Mouse (Mus musculus) Muller cell, postnatal 12 days (primary cell): Measurements from ENCODE around the gene Cpn1.

ENCODE experiments used
- DNase-seq: peaks from one replicate; pipeline ENCODE4 v3.0.0-alpha.2; 2015; ENCODE audit errors: inconsistent ontology term

Cpn1 gene

DNA sequence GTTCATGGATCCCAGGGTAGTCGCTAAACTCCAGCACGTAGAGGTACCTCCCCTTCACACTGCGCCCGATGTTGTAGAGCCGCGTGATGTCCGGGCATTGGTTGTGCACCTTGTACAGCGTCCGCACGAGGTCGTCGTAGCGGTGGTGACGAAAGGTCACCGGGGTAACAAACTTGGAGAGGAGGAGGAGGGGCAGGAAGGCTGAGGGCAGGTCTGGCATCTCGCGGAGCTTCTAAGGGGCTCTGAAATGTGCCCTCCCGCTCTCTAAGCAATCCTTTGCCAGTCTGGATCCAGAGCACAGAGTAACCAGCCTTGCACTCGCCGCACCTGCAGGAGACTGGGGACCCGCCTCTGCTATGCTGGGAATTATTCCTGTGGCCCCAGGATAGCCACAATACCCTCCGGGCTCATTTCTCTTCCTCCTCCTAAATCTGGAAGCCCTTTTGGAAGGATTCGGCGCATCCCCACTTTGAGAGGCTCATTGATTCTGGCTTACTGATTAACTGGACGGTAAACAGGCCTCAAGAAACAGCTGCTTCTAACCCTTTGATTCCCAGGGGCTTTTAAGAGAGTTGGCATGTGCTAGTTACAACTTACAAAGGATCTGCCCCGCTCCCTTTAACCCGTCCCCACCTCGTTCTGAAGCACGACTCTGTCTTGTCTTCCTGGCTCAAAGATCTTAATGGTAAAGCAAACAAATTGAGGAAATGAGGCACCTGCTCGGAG lies at the start of gene Cpn1:
Cpn1 (minus strand) TSS at position 488 of the 726 bp plus-strand sequence.
- DNase-seq = no peak

DNA sequence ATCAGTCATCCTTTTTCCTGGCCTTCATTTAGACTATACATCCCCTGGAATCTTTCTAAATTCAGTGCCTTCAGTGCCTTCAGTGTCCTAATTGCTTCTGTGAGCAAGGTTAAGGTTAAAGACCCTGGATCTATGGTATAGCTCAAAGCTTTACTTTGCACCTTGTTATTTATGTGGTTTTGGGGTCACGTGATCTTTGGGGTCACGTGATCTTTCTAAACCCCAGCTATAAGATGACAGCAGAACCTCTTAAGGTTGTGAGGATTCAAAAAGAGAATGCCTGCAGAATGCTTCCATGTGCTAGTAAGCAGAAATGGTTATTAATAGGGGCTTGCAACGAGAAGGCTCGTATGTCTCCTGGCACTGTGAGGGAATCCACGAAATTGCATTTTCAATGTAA lies 47.0 kb upstream of the Cpn1 start:
- DNase-seq = no peak

DNA sequence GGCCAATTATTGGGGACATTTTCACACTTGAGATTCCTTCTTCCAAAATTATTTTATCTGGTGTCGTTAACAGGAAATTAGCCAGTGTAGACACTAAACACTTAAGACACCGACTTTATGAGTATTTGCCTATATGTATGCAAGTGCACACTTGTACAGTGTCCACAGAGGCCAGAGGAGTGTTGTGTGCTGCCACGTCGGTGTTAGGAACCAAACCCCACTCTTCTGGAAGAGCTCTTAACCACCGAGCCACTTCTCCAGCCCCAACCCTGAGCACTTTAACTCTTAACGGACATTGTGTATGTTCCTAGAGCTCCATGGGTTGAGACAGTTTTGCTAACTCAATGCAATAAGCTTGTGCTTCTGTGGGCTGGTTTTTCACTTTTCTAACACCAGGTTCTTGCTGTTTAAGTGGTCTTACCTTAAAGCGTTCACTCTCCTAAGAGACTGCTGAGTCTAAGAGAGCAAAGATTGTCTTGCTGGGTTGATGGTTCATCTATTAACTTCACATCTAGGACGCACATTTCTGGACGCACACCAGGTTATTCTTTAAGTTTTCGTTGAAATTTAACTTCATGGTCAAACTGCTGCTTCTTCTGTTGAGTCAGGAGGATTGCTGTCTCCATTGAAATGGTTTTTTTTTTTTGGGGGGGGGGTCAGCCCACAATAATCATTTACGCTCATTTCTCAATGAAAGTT lies 45.8 kb upstream of the Cpn1 start:
- no peak for DNase-seq

DNA sequence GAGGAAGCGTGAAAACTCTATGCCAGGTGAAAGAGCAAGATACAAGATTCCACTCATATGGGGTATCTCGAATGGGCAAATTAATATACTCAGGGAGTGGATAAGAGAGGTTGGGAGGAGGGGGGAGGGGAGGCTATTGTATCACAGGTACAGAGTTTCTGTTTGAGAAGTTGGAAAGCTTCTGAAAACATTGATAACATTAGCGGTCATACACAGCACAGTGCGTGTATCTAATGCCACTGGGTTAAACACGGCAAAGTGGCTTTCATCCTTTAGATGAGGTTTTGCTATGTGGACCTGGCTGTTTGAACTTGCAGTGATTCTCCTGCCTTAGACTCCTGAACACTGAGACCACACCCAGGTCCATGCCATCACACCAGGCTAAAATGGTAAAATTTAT lies 43.7 kb upstream of the Cpn1 start:
- DNase-seq = no peak

DNA sequence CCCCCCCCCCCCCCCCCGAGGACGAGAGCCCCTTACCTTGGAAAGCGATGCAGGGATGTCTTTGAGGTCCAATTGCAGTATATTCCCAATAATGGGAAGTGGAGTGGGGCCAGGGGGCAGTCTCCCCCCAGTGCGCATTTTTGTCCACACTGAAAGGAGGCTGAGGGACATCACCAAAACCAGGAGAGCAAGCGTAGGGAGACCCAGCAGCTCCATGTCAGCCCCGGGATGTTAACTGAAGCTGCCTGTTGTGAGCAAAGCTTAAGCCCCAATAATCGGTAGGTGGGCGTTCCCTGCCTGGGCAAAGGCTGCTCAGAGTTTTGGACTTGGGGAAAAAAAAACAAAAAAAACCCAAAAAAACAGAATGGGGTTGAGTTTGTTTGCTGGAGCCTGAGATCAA lies 42.6 kb upstream of the Cpn1 start, which contains the start of gene Cyp2c23:
Cyp2c23 (minus strand) TSS at position 237 of the 400 bp plus-strand sequence.
- no peak for DNase-seq

DNA sequence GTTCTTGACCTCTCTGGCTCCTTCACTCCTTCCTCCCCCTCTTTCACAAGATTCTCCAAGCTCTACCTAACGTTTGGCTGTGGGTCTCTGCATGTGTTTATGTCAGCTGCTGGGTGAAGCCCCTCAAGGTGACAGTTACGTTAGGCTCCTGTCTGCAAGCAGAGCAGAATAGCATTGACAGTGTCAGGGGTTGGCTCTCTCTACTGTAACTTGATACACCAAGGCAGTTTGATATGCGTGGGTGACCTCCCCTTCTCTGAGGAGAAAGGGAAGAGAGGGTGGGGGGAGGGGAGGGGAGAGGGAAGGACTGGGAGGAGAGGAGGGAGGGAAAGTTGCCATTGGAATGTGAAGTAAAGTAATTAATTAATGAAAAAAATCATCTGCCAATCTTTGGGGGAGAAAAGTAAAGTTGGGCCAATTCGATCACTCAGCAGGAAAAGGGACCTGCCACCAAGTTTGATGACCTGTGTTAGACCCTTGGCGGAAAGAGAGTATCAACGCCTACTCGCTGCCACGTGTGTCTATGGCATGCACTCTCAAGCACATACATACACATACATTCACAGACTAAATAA lies 40.7 kb upstream of the Cpn1 start:
- DNase-seq = peak; percentile 7

DNA sequence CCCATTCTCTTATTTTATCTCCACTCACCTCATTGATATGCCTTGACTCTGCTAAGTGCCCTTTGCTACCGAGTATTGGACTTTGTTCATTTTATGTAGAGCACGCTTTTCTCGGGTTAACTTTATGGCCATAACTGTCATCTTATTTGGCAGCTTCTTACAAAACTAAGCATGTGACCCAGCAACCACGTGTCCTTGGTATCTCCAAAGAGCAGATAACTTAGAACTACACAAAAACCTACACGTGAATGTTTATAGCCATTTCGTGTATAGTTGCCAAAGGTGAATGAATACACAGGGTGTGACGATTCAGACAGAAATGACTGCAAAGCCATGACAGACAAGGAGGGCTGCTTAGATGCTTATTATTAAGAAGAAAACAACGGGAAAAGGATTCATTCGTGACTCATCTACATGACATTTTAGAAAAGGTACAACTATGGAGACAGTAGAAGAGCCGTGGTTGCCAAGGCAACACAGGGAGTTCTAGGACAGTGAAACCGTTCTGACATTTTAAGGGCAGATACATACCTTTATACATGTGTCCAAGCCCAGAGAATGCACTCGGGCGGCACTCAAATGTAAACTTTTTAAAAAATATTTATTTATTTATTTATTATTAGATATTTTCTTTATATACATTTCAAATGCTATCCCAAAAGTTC lies 38.7 kb upstream of the Cpn1 start:
- no peak for DNase-seq

DNA sequence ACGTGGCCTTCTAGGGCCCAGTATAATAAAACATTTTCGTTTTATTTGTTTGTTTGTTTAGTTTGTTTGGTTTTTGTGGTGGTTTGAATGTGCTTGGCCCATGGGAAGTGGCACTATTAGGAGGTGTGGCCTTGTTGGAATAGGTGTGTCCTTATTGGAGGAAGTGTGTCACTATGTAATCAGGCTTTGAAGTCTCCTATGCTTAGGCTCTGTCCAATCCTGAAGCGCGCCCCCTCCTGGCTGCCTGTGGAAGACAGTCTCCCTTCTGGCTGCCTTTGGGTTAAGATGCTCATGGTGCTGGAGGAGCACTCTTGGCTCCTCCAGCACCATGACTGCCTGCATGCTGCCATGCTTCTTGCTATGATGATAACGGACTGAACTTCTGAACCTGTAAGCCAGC lies 36.7 kb upstream of the Cpn1 start:
- DNase-seq = no peak

DNA sequence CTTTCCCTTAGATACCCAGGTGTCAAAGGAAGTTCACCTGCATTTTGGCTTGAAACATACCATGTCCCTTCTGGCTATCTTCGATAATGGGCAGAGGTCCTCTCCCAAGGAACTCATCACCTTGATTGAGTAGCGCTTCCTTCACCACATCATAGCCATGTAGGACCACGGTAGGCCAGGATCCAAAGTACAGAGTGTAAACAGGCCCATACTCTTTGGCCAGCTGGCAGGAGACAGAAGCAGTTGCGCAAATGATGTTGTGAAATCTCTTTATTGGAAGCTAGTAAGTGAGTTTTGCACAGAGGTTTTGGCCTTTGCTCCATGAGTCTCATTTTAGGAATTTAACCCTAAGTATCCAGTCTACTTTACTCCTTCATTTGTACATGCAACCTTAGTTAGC lies 35.1 kb upstream of the Cpn1 start:
- peak; percentile 47 for DNase-seq

DNA sequence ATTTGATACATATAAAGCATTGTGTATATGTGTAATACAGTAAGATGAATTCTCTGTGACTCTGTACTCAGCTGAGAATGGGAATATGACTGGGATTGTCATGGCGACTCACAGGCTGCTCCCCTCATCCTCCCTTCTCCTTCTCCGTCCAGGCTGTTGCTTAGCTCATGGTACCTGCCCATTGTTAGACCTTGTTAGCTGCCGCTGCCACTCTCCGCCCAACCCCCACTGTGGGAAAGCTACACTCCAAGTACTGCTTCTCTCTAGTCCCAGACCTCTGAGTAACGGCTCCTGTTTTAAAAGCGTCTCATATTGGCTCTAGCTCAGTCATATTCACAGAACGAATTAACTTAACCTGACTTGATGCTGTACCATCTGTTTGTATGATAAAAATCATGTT lies 33.4 kb upstream of the Cpn1 start:
- DNase-seq = no peak

DNA sequence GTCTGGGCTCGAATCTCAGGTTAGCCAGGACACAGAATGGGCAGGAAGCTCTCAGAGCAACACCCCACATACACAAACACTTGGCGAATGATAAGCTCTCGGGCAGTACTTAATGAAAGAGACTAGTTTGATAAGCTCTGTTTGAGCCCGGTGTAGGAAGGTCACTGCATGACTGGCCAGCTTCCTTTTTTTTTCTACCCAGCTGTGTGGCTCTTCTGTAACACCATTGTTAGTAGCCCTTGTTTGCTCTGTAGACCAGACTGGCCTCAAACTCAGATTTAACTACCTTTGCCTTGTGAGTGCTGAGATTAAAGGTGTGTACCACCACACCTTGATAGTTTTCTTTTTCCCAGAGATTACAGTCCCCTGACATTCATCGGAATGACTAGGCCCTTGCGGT lies 27.5 kb upstream of the Cpn1 start:
- no peak for DNase-seq

DNA sequence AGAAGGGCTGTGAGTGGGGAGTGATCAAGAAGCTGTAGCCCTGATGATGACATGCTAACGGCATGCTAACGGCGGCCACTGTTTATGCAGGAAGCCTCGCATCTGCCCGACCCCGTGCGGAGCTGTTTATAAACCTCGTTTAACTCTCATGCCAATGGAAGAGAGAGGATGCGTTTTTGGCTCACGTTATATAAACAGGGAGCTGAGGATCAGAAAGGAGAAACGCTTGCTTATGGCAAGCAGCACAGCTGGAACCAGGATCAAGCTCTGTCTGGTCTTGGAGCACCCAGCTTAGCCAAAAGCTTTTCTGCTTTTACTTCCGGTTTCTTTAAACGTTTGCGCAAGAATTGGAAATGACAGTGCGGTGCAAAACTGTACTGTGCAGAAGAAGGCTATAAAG lies 22.4 kb upstream of the Cpn1 start:
- DNase-seq = no peak

DNA sequence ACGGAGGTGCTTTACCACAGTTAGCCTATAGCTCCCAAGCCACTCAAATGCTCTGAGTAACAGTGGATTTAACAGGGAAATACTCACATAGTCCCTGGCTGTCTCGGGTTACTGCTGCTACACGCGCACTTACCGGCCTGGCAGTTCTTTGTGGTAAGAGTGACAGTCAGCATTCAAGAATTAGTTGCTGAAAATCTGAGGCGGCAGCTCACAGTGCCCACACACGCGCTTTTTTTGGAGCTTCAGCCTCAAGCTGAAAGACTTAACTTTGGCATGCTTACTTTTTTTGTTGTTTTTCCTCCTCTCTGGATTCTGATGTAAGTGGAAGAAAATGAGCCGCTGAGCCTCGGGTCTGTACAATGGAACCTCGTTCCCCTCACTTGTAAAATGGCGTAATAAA lies 20.8 kb upstream of the Cpn1 start:
- DNase-seq = no peak

DNA sequence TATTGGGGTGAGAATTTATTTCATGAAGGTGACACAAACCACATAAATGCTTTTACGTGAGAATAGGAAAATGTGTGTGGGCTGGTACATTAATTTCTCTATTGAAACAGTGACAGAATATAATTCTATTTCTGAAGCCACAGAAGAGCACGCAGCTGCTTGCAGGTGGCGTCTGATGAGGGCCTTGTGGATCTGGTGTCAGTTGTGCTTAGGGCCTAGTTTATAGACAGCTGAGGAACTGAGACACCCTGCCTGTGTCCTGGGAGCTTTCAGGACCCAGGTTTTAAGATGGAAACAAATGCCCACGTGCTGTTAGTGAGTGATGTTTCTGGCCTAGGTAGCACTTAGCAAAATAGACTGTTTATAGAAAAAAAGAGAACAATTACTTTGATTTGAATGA lies 18.7 kb upstream of the Cpn1 start:
- DNase-seq = no peak

DNA sequence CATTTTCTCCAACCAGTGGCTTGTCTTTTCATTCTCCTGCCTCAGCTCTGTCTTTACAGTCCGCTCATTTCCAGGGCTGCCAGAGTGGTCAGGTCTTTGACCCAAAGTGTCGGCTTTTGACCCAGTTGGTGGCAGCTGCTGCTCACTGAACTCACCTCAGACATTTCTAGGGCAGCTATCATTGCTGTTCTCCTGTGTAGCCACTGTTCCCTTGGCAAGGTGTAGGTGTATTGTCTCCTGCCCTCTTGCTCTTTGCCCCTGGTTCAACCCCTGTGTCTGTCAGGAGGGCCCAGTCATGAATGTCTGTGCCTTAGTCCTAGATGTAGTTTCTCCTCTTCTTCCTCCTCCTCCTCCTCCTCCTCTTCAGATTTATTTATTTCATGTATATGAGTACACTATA lies 17.9 kb upstream of the Cpn1 start:
- no peak for DNase-seq

DNA sequence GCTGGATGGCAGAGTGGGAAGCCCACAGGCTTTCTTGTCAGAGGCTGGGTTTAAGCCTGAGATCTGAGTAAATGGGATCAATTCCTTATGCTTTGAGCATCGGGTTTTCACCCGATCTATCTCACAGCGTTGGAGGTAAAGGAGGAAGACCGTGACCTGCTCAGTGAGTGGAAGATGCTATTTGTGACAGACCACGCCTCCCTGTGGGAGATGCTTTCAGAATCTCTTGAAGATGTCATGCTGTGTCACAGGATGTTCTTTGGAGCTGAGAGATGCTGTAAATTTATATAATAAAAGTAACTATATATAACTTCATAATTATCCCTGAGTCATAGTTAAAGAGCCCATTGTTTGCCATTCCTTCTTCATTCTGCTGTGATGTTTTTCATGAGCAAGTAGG lies 14.4 kb upstream of the Cpn1 start:
- DNase-seq = no peak

DNA sequence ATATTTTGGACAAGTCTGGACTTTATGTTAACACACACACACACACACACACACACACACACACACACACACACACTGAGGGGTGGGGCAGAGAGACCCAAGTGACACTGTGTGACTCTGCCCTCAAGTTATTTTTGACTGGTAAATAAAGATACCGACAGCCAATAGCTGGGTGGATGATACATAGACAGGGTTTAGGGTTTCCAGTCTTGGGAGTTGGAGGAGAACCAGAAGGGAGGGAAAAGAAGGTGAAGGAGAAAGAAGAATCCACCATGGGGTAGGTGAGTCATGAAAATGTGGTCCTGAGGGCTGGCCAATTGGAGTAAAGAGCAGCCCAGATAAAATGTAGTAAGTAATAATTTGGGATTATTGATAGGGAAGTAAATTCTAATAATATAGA lies 13.7 kb upstream of the Cpn1 start:
- DNase-seq = no peak

DNA sequence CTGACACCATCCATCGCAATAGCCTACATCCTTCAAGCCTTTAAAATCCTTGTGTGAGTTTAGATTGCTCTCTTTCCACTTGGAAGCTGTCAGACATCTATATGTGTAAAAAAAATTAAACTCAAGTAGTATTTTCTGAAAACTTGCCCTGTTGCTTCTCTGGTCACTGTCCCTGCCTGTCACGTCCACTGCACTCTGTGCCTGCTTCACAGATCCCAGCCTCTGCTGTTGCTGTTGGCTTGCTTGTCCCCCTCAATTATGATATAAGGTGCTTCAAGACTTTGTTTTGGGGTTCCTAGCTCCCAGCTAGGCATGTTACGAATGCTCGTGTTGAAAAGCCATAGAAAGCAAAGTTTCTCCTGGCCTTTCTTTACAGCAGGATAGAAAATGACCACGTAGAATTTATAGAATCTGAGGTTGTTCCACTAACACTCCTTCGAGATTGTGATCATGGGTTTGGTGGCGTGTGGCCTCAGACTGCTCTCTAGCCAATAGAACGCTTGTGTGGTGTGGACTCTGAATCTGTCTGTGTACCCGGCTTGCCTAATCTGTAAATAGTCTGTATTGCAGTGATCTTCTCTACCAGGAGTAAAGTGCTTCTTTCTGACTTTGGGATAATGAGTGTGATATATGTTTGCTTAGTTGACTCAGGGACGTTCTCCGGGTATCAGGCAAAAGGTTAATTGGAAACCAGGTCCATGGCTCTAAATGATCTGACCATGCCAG lies 12.6 kb upstream of the Cpn1 start:
- no peak for DNase-seq

DNA sequence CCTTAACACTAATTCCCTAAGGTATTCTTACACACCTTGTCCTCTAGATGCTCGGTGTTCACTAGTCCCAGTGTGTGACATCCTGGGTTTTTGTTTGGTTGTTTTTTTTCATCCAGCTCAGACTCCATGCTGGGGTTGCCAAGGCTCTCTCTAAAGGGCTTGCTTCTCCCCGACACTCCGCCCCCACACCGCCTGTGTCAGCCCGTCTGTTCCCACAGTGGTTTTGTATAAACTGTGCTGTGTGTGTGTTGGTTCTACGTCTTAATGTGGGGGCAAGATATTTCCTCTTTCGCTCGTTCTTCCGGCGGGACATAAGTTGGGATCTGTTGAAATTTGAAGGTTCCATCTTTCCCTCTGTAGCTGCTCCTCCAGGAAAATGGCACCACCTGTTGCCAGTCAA lies 11.7 kb upstream of the Cpn1 start:
- no peak for DNase-seq

DNA sequence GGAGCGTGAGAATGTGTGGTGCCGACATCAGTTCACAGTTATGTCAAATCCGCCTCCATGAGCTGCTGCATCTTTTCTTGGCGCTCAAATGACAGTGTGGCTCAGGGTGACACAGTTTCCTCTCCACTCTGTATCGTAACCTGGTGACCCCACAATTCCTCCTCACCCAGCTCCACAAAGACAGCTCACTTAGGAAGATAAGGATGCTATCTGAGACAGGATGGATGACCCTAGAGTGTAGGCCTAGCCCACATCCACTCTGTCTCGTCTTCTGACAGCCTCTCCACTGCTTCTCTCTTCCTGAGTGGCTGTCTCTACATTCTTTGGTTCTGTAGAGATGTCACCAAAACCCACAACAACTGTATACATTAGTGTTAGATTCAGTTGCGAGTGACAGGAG lies 9.1 kb upstream of the Cpn1 start:
- DNase-seq = no peak

DNA sequence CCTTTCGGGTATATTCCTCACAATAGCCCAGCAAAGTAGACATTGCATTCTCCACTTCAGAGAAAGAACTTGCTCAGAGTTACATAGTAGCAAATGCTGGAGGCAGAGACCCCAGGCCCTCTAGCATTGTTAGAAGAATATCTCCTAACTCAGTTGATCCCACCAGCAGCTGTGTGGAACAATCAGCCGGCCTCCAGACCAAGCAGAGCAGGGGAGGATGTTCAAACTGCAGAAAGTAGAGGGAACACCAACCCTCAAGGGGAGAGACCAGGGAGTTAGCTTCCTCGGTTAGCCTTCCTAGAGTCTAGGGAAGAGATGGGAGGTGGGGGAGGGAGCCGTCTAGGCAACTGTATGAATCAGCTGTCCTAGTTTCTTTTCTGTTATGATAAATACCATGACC lies 6.1 kb upstream of the Cpn1 start:
- DNase-seq = no peak

DNA sequence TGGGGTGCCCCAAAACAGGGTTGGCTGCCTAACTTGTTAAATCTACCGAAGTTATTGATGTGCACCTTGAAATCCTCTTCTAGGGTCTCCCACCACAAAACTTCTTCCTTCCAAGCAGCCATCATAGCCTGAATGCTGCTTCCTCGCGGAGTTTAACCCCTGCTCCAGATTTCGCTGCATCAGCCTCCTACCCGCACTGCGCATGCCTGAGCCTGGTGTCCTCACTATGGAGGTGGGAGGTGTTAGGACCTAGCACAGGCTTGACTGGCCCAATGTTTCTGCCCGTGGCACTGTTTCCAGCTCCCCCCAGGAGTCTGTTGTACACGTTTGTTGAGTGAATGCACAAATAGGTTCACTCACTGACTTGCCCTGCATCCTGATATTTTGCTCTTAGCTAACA lies 4.0 kb upstream of the Cpn1 start:
- DNase-seq = no peak
